Mouse (Mus musculus): ENCODE measurements around the gene Prkar1a. TPM values are rescaled to one million over a fixed set of nuclear protein-coding genes. Genes with fewer than 3 reads are reported as not detected.

Prkar1a gene
- total and polyA plus RNA-seq, 2 experiments from 2014 or later: 231 to 473 TPM

DNA sequence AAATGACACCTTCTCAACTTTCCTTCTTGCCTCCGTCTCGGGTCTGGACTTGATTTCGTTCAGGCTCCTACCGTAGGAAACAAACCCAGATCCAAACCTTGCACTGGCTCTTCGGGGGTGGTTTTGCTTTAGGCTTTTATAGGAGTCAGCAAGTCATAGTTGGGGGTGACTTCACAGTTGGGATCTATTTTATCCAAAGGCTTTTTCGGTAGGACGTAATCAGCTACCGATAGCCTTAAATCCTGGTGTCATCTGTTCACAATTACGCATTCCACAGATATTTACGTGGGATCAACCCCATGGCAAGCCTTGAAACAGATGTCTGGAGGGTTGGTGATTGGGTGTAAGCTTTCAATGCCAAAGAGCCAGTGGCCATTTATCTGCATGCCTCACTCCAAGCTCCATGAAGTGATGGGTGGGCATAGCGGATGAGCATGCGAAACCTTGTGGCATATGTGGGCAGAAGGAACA is 66.1 kb downstream of the Prkar1a start:
- no peak overlapping the region for H3K9ac ChIP-seq (replicated peaks; ENCODE audit: low read length, poor library complexity, severe bottlenecking)
- 89% methylated on average over 12 of the region's 12 CpGs for WGBS

DNA sequence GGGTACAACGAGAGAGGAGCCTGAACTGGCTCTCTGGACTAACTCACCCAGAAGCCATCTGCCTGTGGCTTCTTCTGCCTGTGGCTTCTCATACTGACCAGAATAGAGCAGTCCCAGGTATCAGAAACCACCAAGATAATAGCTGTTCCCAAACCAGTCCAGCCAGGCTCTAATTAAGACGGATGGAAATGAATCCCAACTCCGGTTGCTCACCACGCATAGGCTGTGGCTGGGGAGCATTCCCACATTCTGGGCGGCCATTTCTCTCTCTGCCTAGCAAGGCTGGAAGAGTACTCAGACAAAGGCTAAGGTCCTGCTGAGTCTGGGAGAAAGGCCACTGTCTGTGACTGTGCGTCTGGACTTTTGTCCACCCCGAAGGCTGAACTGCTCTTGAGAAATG is 67.8 kb downstream of the Prkar1a start:
- H3K27ac ChIP-seq (ENCODE audit: low read depth, low read length): no peak overlapping the region
- H3K9ac ChIP-seq (replicated peaks; ENCODE audit: low read length, poor library complexity, severe bottlenecking): no peak overlapping the region
- no peak overlapping the region for H3K4me3 ChIP-seq (ENCODE audit: low read depth, low read length)
- DNase-seq (ENCODE audit: low spot score) (no peak), ATAC-seq (ENCODE audit: low FRiP score) (no peak)
- no peak overlapping the region for H3K4me2 ChIP-seq (ENCODE audit: low read depth, low read length, poor library complexity, severe bottlenecking)
- TF ChIP-seq CTCF (IDR thresholded peaks at IDR 0.05): no peak
- WGBS: 75% methylated on average over 7 of the region's 7 CpGs
- H3K4me1 ChIP-seq (ENCODE audit: insufficient read depth, low read length): peaks cover 7% of the 10 kb centered on the region; the same call in 1 of the 2 replicates
- H3K27me3 ChIP-seq (ENCODE audit: insufficient read depth, low read length): no peaks in the 10 kb centered on the region
- H3K36me3 ChIP-seq (ENCODE audit: insufficient read depth, low read length): no peaks in the 10 kb centered on the region
- H3K9me3 ChIP-seq (ENCODE audit: low read length): no peaks in the 10 kb centered on the region

More for the DNA sequence above, 66.1 kb downstream of the Prkar1a start:
- H3K27me3 ChIP-seq (ENCODE audit: insufficient read depth, low read length): no peaks in the 10 kb centered on the region
- H3K4me2 ChIP-seq (ENCODE audit: low read depth, low read length, poor library complexity, severe bottlenecking): no peak overlapping the region
- ATAC-seq (ENCODE audit: low FRiP score) (no peak), DNase-seq (ENCODE audit: low spot score) (no peak)
- H3K9me3 ChIP-seq (ENCODE audit: low read length): no peaks in the 10 kb centered on the region
- no peak overlapping the region for H3K4me3 ChIP-seq (ENCODE audit: low read depth, low read length)
- TF ChIP-seq CTCF (IDR thresholded peaks at IDR 0.05): no peak
- H3K27ac ChIP-seq (ENCODE audit: low read depth, low read length): no peak overlapping the region
- no peaks in the 10 kb centered on the region for H3K36me3 ChIP-seq (ENCODE audit: insufficient read depth, low read length)
- H3K4me1 ChIP-seq (ENCODE audit: insufficient read depth, low read length): no peaks in the 10 kb centered on the region

- Histone ChIP-seq H3K36me3 (ENCODE audit: insufficient read depth, low read length) (no peaks in the 10 kb centered on the region), H3K27ac (ENCODE audit: low read depth, low read length) (no peak overlapping the region), H3K27me3 (ENCODE audit: insufficient read depth, low read length) (0 out of 2 replicates have a peak, but pooled peaks cover 4% of the 10 kb centered on the region), H3K4me2 (ENCODE audit: low read depth, low read length, poor library complexity, severe bottlenecking) (no peak overlapping the region), H3K4me1 (ENCODE audit: insufficient read depth, low read length) (peaks cover 7% of the 10 kb centered on the region; the same call in 1 of the 2 replicates), H3K9ac (replicated peaks; ENCODE audit: low read length, poor library complexity, severe bottlenecking) (no peak overlapping the region), H3K9me3 (ENCODE audit: low read length) (no peaks in the 10 kb centered on the region), H3K4me3 (ENCODE audit: low read depth, low read length) (no peak overlapping the region)
- DNase-seq (ENCODE audit: low spot score) (no peak), ATAC-seq (ENCODE audit: low FRiP score) (no peak)
- WGBS: 80% methylated on average over 5 of the region's 5 CpGs
- no peak for TF ChIP-seq CTCF (IDR thresholded peaks at IDR 0.05)
Observed at GRCm38 (mm10) chr11:109717448-109717847, 68.2 kb downstream of the Prkar1a start.

GRCm38 (mm10) chr11:109717966-109718895 is 69.0 kb downstream of the Prkar1a start:
- TF ChIP-seq CTCF (IDR thresholded peaks at IDR 0.05): no peak
- H3K9me3 ChIP-seq (ENCODE audit: low read length): no peaks in the 10 kb centered on the region
- WGBS: 83% methylated on average over 15 of the region's 15 CpGs
- H3K27me3 ChIP-seq (ENCODE audit: insufficient read depth, low read length): 0 out of 2 replicates have a peak, but pooled peaks cover 4% of the 10 kb centered on the region
- H3K36me3 ChIP-seq (ENCODE audit: insufficient read depth, low read length): no peaks in the 10 kb centered on the region
- H3K4me1 ChIP-seq (ENCODE audit: insufficient read depth, low read length): peaks cover 7% of the 10 kb centered on the region; the same call in 1 of the 2 replicates
- no peak overlapping the region for H3K4me2 ChIP-seq (ENCODE audit: low read depth, low read length, poor library complexity, severe bottlenecking)
- H3K9ac ChIP-seq (replicated peaks; ENCODE audit: low read length, poor library complexity, severe bottlenecking): no peak overlapping the region
- DNase-seq (ENCODE audit: low spot score) (no peak), ATAC-seq (ENCODE audit: low FRiP score) (no peak)
- H3K27ac ChIP-seq (ENCODE audit: low read depth, low read length): no peak overlapping the region
- no peak overlapping the region for H3K4me3 ChIP-seq (ENCODE audit: low read depth, low read length)

Other genes with a start within 250 kb of the Prkar1a start
- not detected in 2 replicates for gene 9930022D16Rik, start 235.5 kb upstream of the Prkar1a start, total RNA-seq (2014; rRNA removed)
- not detected in 2 replicates for gene 9930022D16Rik, start 235.5 kb upstream of the Prkar1a start, polyA plus RNA-seq (2015; fragmentation: Nextera tagmentation; extraction: Ambion mirVana)
- gene Amz2, start 223.5 kb upstream of the Prkar1a start, total RNA-seq (2014; rRNA removed): 156 and 182 TPM in 2 replicates
- 39.6 and 40.1 TPM in 2 replicates for gene Amz2, start 223.5 kb upstream of the Prkar1a start, polyA plus RNA-seq (2015; fragmentation: Nextera tagmentation; extraction: Ambion mirVana)
- 6.6 and 6.9 TPM in 2 replicates for gene Arsg, start 176.0 kb upstream of the Prkar1a start, total RNA-seq (2014; rRNA removed)
- 5.1 and 6.0 TPM in 2 replicates for gene Arsg, start 176.0 kb upstream of the Prkar1a start, polyA plus RNA-seq (2015; fragmentation: Nextera tagmentation; extraction: Ambion mirVana)
- gene Slc16a6, start 175.8 kb upstream of the Prkar1a start, total RNA-seq (2014; rRNA removed): 11.5 and 22.1 TPM in 2 replicates
- gene Slc16a6, start 175.8 kb upstream of the Prkar1a start, polyA plus RNA-seq (2015; fragmentation: Nextera tagmentation; extraction: Ambion mirVana): 4.8 and 6.3 TPM in 2 replicates
- 12.7 and 14.9 TPM in 2 replicates for gene Wipi1, start 37.4 kb upstream of the Prkar1a start, total RNA-seq (2014; rRNA removed)
- gene Wipi1, start 37.4 kb upstream of the Prkar1a start, polyA plus RNA-seq (2015; fragmentation: Nextera tagmentation; extraction: Ambion mirVana): 17.1 and 18.3 TPM in 2 replicates
- gene Fam20a, start 72.9 kb downstream of the Prkar1a start, total RNA-seq (2014; rRNA removed): 8.9 and 10.4 TPM in 2 replicates
- 5.9 and 6.1 TPM in 2 replicates for gene Fam20a, start 72.9 kb downstream of the Prkar1a start, polyA plus RNA-seq (2015; fragmentation: Nextera tagmentation; extraction: Ambion mirVana)
- gene 1700012B07Rik, start 178.6 kb downstream of the Prkar1a start, total RNA-seq (2014; rRNA removed): not detected in 2 replicates
- gene 1700012B07Rik, start 178.6 kb downstream of the Prkar1a start, polyA plus RNA-seq (2015; fragmentation: Nextera tagmentation; extraction: Ambion mirVana): not detected in 2 replicates